Mouse (Mus musculus) myocyte (in vitro differentiated cells): Measurements from ENCODE around the gene Kcnd3. TPM values are rescaled to one million over a fixed set of nuclear protein-coding genes. Genes with fewer than 3 reads are reported as not detected.

Source experiments
- H3K27me3 ChIP-seq: one replicate; pipeline ENCODE4 v1.6.1; 2011; ENCODE audit not compliant: control insufficient read depth, insufficient read depth, insufficient read length
- H3K36me3 ChIP-seq: one replicate; pipeline ENCODE4 v1.6.1; 2011; ENCODE audit not compliant: control insufficient read depth, insufficient read depth
- H3K4me2 ChIP-seq: one replicate; pipeline ENCODE4 v1.6.1; 2011; ENCODE audit warnings: low read depth, control low read depth
- H3K4me3 ChIP-seq: one replicate; pipeline ENCODE4 v1.5.1; 2011; ENCODE audit warnings: mild to moderate bottlenecking, control low read depth, moderate library complexity
- H3K79me2 ChIP-seq: one replicate; pipeline ENCODE4 v1.6.1; 2011; ENCODE audit not compliant: control insufficient read depth, insufficient read depth
- H3ac ChIP-seq: one replicate; pipeline ENCODE4 v1.6.1; 2011; ENCODE audit not compliant: control insufficient read depth, insufficient read length
- CEBPB ChIP-seq: IDR thresholded peaks from 2 replicates; pipeline ENCODE4 v1.6.1; 2011; ENCODE audit warnings: mild to moderate bottlenecking, moderate library complexity; ENCODE audit not compliant: poor library complexity, insufficient read depth, severe bottlenecking
- E2F4 ChIP-seq: IDR thresholded peaks from one replicate; pipeline ENCODE4 v1.6.1; 2011; ENCODE audit warnings: mild to moderate bottlenecking, control low read depth, moderate library complexity; ENCODE audit not compliant: insufficient read depth
- MAX ChIP-seq: IDR thresholded peaks from one replicate; pipeline ENCODE4 v1.6.1; 2011; ENCODE audit warnings: low read depth, mild to moderate bottlenecking, control low read depth
- MYOD1 ChIP-seq, 3 experiments: IDR thresholded peaks; one replicate each; pipeline ENCODE4 v1.6.1; 2011; ENCODE audit warnings: control low read depth in 2 of 3, low read depth in 2 of 3, mild to moderate bottlenecking in 2 of 3, moderate library complexity in 1 of 3; ENCODE audit not compliant: insufficient read length in 2 of 3, control insufficient read depth in 1 of 3
- MYOG ChIP-seq, 3 experiments: IDR thresholded peaks; one replicate each; pipeline ENCODE4 v1.6.1; 2011; ENCODE audit warnings: control low read depth in 2 of 3, low read depth in 2 of 3, mild to moderate bottlenecking in 2 of 3; ENCODE audit not compliant: insufficient read length in 2 of 3, control insufficient read depth in 1 of 3, insufficient read depth in 1 of 3
- POLR2A ChIP-seq: IDR thresholded peaks from one replicate; pipeline ENCODE4 v1.6.1; 2011; ENCODE audit warnings: low read depth, mild to moderate bottlenecking, control low read depth, moderate library complexity; ENCODE audit not compliant: insufficient read length
- POLR2AphosphoS2 ChIP-seq: IDR thresholded peaks from one replicate; pipeline ENCODE4 v1.6.1; 2011; ENCODE audit warnings: low read depth, control low read depth; ENCODE audit not compliant: insufficient read length
- REST ChIP-seq: IDR thresholded peaks from one replicate; pipeline ENCODE4 v1.6.1; 2011; ENCODE audit warnings: mild to moderate bottlenecking, control low read depth, moderate library complexity; ENCODE audit not compliant: insufficient read depth, insufficient read length
- SRF ChIP-seq: IDR thresholded peaks from one replicate; pipeline ENCODE4 v1.6.1; 2011; ENCODE audit warnings: low read depth; ENCODE audit not compliant: control insufficient read depth, insufficient read length
- TCF12 ChIP-seq: IDR thresholded peaks from one replicate; pipeline ENCODE4 v1.6.1; 2011; ENCODE audit warnings: mild to moderate bottlenecking, control low read depth; ENCODE audit not compliant: poor library complexity, insufficient read depth, severe bottlenecking
- TCF3 ChIP-seq: IDR thresholded peaks from one replicate; pipeline ENCODE4 v1.6.1; 2011; ENCODE audit warnings: low read depth, control low read depth; ENCODE audit not compliant: insufficient read length
- USF1 ChIP-seq: IDR thresholded peaks from one replicate; pipeline ENCODE4 v1.6.1; 2011; ENCODE audit warnings: low read depth, mild to moderate bottlenecking, control low read depth, moderate library complexity
- polyA plus RNA-seq: library from polyadenylated mRNA; unstranded; fragments of >200 nt; fragmentation: generic; extraction: Trizol; gene quantifications from one replicate; pipeline ENCODE4 v1.2.1, GENCODE M21; 2012; ENCODE audit warnings: missing spikeins

The Kcnd3 gene
- not detected for polyA plus RNA-seq

DNA sequence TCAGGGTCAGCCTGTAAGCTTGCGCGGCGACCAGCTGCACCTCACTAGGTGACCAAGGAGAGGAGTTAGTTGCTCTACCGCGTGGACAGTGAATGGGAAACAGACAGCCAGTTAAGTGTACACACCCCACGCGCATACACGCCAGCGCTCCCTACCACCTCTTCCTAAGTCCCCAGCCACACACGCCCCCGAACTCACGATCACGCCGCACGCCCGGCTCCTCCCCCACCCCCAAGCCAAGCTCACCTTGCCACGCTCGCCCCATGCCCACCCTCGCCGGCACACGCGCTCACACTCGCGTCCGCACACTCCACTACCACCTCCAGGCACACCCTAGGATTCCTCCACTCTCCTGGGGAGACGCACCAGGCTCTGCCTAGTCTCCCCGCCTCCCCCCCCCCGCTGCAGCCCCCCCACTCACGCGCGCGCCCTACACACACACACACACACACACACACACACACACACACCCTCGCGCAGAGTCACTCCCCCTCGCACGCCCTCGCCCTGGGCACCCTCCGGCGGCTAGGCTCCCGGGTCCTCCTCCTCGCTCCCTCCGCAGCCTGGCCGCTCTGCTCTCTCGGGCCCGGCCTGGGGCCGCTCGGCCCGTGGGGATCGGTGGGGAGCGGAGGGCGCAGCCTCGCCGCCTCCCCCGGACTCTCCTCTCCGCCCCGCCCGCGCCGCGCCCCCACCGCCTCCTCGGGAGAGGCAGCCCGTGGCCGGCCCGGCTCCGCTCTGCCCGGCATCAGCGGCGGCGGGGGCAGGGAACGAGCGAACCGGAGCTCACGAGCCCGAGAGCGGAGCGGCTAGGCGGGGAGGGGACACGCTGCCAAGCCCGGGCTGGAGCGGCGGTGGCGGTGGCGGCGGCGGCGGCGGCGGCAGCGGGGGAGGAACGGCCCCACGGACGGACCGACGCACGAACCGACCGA, at the start of gene Kcnd3:
Kcnd3 (plus strand) TSS at position 704 of the 929 bp plus-strand sequence.
- H3K4me3 ChIP-seq: no peak within 1 kb of the TSS
- H3K36me3 ChIP-seq: no peaks in the 10 kb centered on the region
- no peak within 1 kb of the TSS for H3ac ChIP-seq
- H3K27me3 ChIP-seq: peaks cover 28% of the 10 kb centered on the region
- TF ChIP-seq USF1 (no peak), SRF (no peak), CEBPB (no peak), POLR2A (no peak), REST (no peak), E2F4 (no peak), TCF12 (no peak), MYOD1 (IDR thresholded peaks at IDR 0.05; ENCODE audit: control insufficient read depth in 1 of 3, insufficient read length in 2 of 3, low read depth in 2 of 3) (no peak), MYOG (IDR thresholded peaks at IDR 0.05; ENCODE audit: control insufficient read depth in 1 of 3, insufficient read depth in 1 of 3, insufficient read length in 2 of 3, low read depth in 2 of 3) (no peak), POLR2AphosphoS2 (no peak), TCF3 (no peak), MAX (no peak)
- no peak within 1 kb of the TSS for H3K4me2 ChIP-seq
- H3K79me2 ChIP-seq: no peaks in the 10 kb centered on the region

DNA sequence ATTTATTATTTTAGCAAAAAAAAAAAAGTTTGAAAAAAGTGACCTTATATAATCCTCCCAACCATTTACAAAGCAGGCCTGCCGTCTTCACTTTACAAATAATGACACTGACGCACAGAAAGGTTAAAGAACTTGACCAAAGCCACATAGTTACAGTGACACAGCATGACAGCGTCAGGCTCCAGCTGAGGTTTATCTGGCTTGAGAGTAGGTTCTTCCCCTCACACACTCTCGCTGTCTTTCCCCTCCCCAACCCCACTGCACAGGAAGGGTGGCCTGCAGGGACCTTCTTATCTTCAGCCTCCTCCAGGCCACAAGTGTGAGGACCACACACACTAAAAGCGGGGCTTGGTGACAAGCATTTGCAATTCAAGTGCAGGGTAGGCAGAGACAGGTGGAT, 49.5 kb upstream of the Kcnd3 start:
- no peak overlapping the region for H3K4me3 ChIP-seq
- H3K79me2 ChIP-seq: no peaks in the 10 kb centered on the region
- TF ChIP-seq E2F4 (no peak), REST (no peak), CEBPB (no peak), MAX (no peak), MYOG (IDR thresholded peaks at IDR 0.05; ENCODE audit: control insufficient read depth in 1 of 3, insufficient read depth in 1 of 3, insufficient read length in 2 of 3, low read depth in 2 of 3) (no peak), POLR2A (no peak), MYOD1 (IDR thresholded peaks at IDR 0.05; ENCODE audit: control insufficient read depth in 1 of 3, insufficient read length in 2 of 3, low read depth in 2 of 3) (no peak), TCF3 (no peak)
- H3K36me3 ChIP-seq: no peaks in the 10 kb centered on the region
- H3K4me2 ChIP-seq: no peak overlapping the region
- no peak overlapping the region for H3ac ChIP-seq
- H3K27me3 ChIP-seq: no peaks in the 10 kb centered on the region

- Histone ChIP-seq H3K79me2 (no peaks in the 10 kb centered on the region), H3K27me3 (no peaks in the 10 kb centered on the region), H3K4me2 (no peak overlapping the region), H3ac (no peak overlapping the region), H3K36me3 (no peaks in the 10 kb centered on the region), H3K4me3 (no peak overlapping the region)
- no peak for TF ChIP-seq SRF
- TF ChIP-seq REST: no peak
These were observed 48.6 kb upstream of the Kcnd3 start for GRCm38 (mm10) chr3:105403410-105404076.

DNA sequence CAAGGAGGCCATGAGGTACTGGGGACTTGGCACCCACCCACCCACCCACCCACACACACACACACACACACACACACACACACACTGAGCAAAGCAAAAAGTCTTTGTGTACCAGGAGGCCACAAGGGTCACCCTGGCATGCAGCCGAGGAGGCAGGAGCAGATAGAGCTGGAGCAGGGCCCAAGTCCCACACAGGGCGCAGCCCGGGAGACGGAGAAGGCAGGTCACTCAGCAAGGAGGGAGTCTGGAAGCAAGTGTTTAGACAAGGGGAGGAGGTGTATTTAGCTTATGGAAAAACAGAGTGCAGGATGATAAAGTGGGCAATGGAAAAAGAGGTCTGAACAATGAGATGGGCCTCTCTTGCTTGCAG, 48.1 kb upstream of the Kcnd3 start:
- no peak for TF ChIP-seq TCF3
- TF ChIP-seq E2F4: no peak
- no peak for TF ChIP-seq TCF12
- TF ChIP-seq USF1: no peak
- no peak for TF ChIP-seq POLR2AphosphoS2
- no peak for TF ChIP-seq SRF
- TF ChIP-seq POLR2A: no peak
- TF ChIP-seq CEBPB: no peak
- TF ChIP-seq MAX: no peak
- TF ChIP-seq REST: no peak
- TF ChIP-seq MYOD1 (IDR thresholded peaks at IDR 0.05; ENCODE audit: control insufficient read depth in 1 of 3, insufficient read length in 2 of 3, low read depth in 2 of 3): no peak
- no peak for TF ChIP-seq MYOG (IDR thresholded peaks at IDR 0.05; ENCODE audit: control insufficient read depth in 1 of 3, insufficient read depth in 1 of 3, insufficient read length in 2 of 3, low read depth in 2 of 3)
- H3K4me3 ChIP-seq: no peak overlapping the region
- no peaks in the 10 kb centered on the region for H3K36me3 ChIP-seq
- H3ac ChIP-seq: no peak overlapping the region
- H3K79me2 ChIP-seq: no peaks in the 10 kb centered on the region
- H3K27me3 ChIP-seq: no peaks in the 10 kb centered on the region
- no peak overlapping the region for H3K4me2 ChIP-seq

GRCm38 (mm10) chr3:105405516-105405915, 46.6 kb upstream of the Kcnd3 start:
- Histone ChIP-seq H3ac (no peak overlapping the region), H3K4me3 (no peak overlapping the region), H3K79me2 (no peaks in the 10 kb centered on the region), H3K27me3 (no peaks in the 10 kb centered on the region), H3K36me3 (no peaks in the 10 kb centered on the region), H3K4me2 (no peak overlapping the region)
- TF ChIP-seq TCF12 (no peak), TCF3 (no peak), POLR2A (no peak), POLR2AphosphoS2 (no peak), MYOG (IDR thresholded peaks at IDR 0.05; ENCODE audit: control insufficient read depth in 1 of 3, insufficient read depth in 1 of 3, insufficient read length in 2 of 3, low read depth in 2 of 3) (no peak), MAX (no peak), MYOD1 (IDR thresholded peaks at IDR 0.05; ENCODE audit: control insufficient read depth in 1 of 3, insufficient read length in 2 of 3, low read depth in 2 of 3) (no peak), REST (no peak), USF1 (no peak), E2F4 (no peak), CEBPB (no peak), SRF (no peak)
